Mouse (Mus musculus): Measurements from ENCODE around the gene Nfkbid. TPM values are rescaled to one million over a fixed set of nuclear protein-coding genes. Genes with fewer than 3 reads are reported as not detected.
A peak's percentile ranks its signal among the peaks of the same experiment; 100 is the strongest.

The Nfkbid gene
- polyA plus RNA-seq, 1 experiment = 34.2 TPM

DNA sequence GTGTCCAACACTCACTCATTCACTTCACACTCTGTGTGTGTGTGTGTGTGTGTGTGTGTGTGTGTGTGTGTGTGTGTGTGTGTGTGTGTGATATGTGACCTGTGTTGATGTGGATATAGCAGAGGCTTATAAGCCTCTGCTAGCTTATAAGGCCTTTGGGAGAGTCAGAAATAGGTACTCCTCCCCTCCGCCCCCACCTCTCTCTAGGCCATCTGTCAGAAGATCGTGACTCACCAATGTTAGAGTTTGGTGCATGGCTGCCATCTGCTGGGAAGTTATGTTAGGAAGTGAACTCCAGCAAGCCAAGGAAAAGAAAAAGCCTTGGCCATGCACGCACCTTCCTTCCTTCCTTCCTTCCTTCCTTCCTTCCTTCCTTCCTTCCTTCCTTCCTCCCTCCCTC lies 10.3 kb downstream of the Nfkbid start:
- Histone ChIP-seq H3K4me1 (ENCODE audit: control insufficient read depth, insufficient read depth, low read length) (peaks cover 1% of the 10 kb centered on the region; the same call in 1 of the 2 replicates), H3K4me3 (replicated peaks; ENCODE audit: control insufficient read depth, low read depth, low read length) (no peak overlapping the region), H3K27ac (ENCODE audit: control insufficient read depth, insufficient read depth, low read depth, low read length, poor library complexity) (no peak overlapping the region)
- peak; percentile 67 for TF ChIP-seq CTCF (IDR thresholded peaks at IDR 0.05; ENCODE audit: control insufficient read depth, insufficient read depth, low read length)
- TF ChIP-seq POLR2A (IDR thresholded peaks at IDR 0.05; ENCODE audit: borderline replicate concordance, control insufficient read depth, low read depth, low read length) = no peak
- 2% methylated on average over 3 of the region's 3 CpGs for WGBS

- no peak overlapping the region for H3K27ac ChIP-seq (ENCODE audit: control insufficient read depth, insufficient read depth, low read depth, low read length, poor library complexity)
- TF ChIP-seq CTCF (IDR thresholded peaks at IDR 0.05; ENCODE audit: control insufficient read depth, insufficient read depth, low read length) = no peak
- H3K4me3 ChIP-seq (replicated peaks; ENCODE audit: control insufficient read depth, low read depth, low read length) = no peak overlapping the region
- peaks cover 1% of the 10 kb centered on the region; the same call in 1 of the 2 replicates for H3K4me1 ChIP-seq (ENCODE audit: control insufficient read depth, insufficient read depth, low read length)
- 3% methylated on average over 10 of the region's 10 CpGs for WGBS
These were observed 12.7 kb downstream of the Nfkbid start for GRCm38 (mm10) chr7:30434238-30434637.

DNA sequence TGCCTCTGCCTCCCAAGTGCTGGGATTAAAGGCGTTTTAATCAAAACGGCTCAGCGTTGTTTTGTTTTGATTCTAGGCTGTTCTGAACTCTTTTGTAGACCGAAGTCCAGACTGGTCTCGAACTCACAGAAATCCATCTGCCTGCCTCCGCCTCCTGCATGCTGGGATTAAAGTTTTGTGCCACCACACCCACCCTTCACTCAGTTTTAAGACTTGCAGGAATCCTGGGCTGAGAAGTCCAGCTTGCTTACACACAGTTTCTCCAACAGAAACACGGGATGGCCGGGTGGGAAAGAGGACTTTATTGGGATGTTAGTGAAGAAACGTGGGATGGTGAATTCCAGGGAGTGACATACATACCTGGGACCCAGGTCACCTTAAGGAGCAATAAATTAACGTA lies 13.2 kb downstream of the Nfkbid start:
- peaks cover 1% of the 10 kb centered on the region; the same call in 1 of the 2 replicates for H3K4me1 ChIP-seq (ENCODE audit: control insufficient read depth, insufficient read depth, low read length)
- H3K4me3 ChIP-seq (replicated peaks; ENCODE audit: control insufficient read depth, low read depth, low read length) = no peak overlapping the region
- 60% methylated on average over 10 of the region's 10 CpGs for WGBS
- TF ChIP-seq POLR2A (IDR thresholded peaks at IDR 0.05; ENCODE audit: borderline replicate concordance, control insufficient read depth, low read depth, low read length) (no peak), CTCF (IDR thresholded peaks at IDR 0.05; ENCODE audit: control insufficient read depth, insufficient read depth, low read length) (no peak)
- H3K27ac ChIP-seq (ENCODE audit: control insufficient read depth, insufficient read depth, low read depth, low read length, poor library complexity) = no peak overlapping the region

- 37% methylated on average over 9 of the region's 9 CpGs for WGBS
- Histone ChIP-seq H3K27ac (ENCODE audit: control insufficient read depth, insufficient read depth, low read depth, low read length, poor library complexity) (no peak overlapping the region), H3K4me1 (ENCODE audit: control insufficient read depth, insufficient read depth, low read length) (no peaks in the 10 kb centered on the region), H3K4me3 (replicated peaks; ENCODE audit: control insufficient read depth, low read depth, low read length) (no peak overlapping the region)
- TF ChIP-seq POLR2A (IDR thresholded peaks at IDR 0.05; ENCODE audit: borderline replicate concordance, control insufficient read depth, low read depth, low read length) (no peak), CTCF (IDR thresholded peaks at IDR 0.05; ENCODE audit: control insufficient read depth, insufficient read depth, low read length) (no peak)
These were observed 13.6 kb downstream of the Nfkbid start for GRCm38 (mm10) chr7:30435156-30435555.

GRCm38 (mm10) chr7:30436879-30437278 lies 15.3 kb downstream of the Nfkbid start:
- Histone ChIP-seq H3K4me3 (replicated peaks; ENCODE audit: control insufficient read depth, low read depth, low read length) (no peak overlapping the region), H3K4me1 (ENCODE audit: control insufficient read depth, insufficient read depth, low read length) (no peaks in the 10 kb centered on the region), H3K27ac (ENCODE audit: control insufficient read depth, insufficient read depth, low read depth, low read length, poor library complexity) (no peak overlapping the region)
- WGBS = 15% methylated on average over 10 of the region's 10 CpGs
- TF ChIP-seq CTCF (IDR thresholded peaks at IDR 0.05; ENCODE audit: control insufficient read depth, insufficient read depth, low read length) (no peak), POLR2A (IDR thresholded peaks at IDR 0.05; ENCODE audit: borderline replicate concordance, control insufficient read depth, low read depth, low read length) (no peak)

- no peaks in the 10 kb centered on the region for H3K4me1 ChIP-seq (ENCODE audit: control insufficient read depth, insufficient read depth, low read length)
- H3K27ac ChIP-seq (ENCODE audit: control insufficient read depth, insufficient read depth, low read depth, low read length, poor library complexity) = no peak overlapping the region
- TF ChIP-seq CTCF (IDR thresholded peaks at IDR 0.05; ENCODE audit: control insufficient read depth, insufficient read depth, low read length) = no peak
- no peak for TF ChIP-seq POLR2A (IDR thresholded peaks at IDR 0.05; ENCODE audit: borderline replicate concordance, control insufficient read depth, low read depth, low read length)
- H3K4me3 ChIP-seq (replicated peaks; ENCODE audit: control insufficient read depth, low read depth, low read length) = no peak overlapping the region
- WGBS = 66% methylated on average over 13 of the region's 13 CpGs
These were observed 18.2 kb downstream of the Nfkbid start for GRCm38 (mm10) chr7:30439734-30440133.

- TF ChIP-seq POLR2A (IDR thresholded peaks at IDR 0.05; ENCODE audit: borderline replicate concordance, control insufficient read depth, low read depth, low read length) = no peak
- peak; percentile 82 for TF ChIP-seq CTCF (IDR thresholded peaks at IDR 0.05; ENCODE audit: control insufficient read depth, insufficient read depth, low read length)
- Histone ChIP-seq H3K27ac (ENCODE audit: control insufficient read depth, insufficient read depth, low read depth, low read length, poor library complexity) (no peak overlapping the region), H3K4me3 (replicated peaks; ENCODE audit: control insufficient read depth, low read depth, low read length) (no peak overlapping the region), H3K4me1 (ENCODE audit: control insufficient read depth, insufficient read depth, low read length) (no peaks in the 10 kb centered on the region)
- WGBS = 19% methylated on average over 4 of the region's 5 CpGs
These were observed 19.2 kb downstream of the Nfkbid start for GRCm38 (mm10) chr7:30440697-30441096.

- no peak for TF ChIP-seq POLR2A (IDR thresholded peaks at IDR 0.05; ENCODE audit: borderline replicate concordance, control insufficient read depth, low read depth, low read length)
- TF ChIP-seq CTCF (IDR thresholded peaks at IDR 0.05; ENCODE audit: control insufficient read depth, insufficient read depth, low read length) = no peak
- Histone ChIP-seq H3K4me1 (ENCODE audit: control insufficient read depth, insufficient read depth, low read length) (no peaks in the 10 kb centered on the region), H3K4me3 (replicated peaks; ENCODE audit: control insufficient read depth, low read depth, low read length) (no peak overlapping the region), H3K27ac (ENCODE audit: control insufficient read depth, insufficient read depth, low read depth, low read length, poor library complexity) (no peak overlapping the region)
- 20% methylated on average over 9 of the region's 9 CpGs for WGBS
These were observed 22.2 kb downstream of the Nfkbid start for GRCm38 (mm10) chr7:30443696-30444095.
